Mouse (Mus musculus) urinary bladder, postnatal 10 days (tissue): ENCODE results near the gene Krtap6-5.
"Not testable (repeated sequence)": the region's sequence is repeated elsewhere in the genome, so short reads cannot be mapped to it uniquely, and the experiment has no call there.

Source experiments
- DNase-seq: peaks from one replicate; pipeline ENCODE4 v3.0.0; 2022; ENCODE audit warnings: low spot score

The Krtap6-5 gene

GRCm38 (mm10) chr16:89047783-89048182 lies at the start of gene Krtap6-5:
Gene Krtap6-5, minus strand, starts transcription at chr16:89047883.
- DNase-seq = no peak

GRCm38 (mm10) chr16:89071041-89071440 lies 23.4 kb upstream of the Krtap6-5 start:
- DNase-seq = not testable (repeated sequence)

GRCm38 (mm10) chr16:89063902-89064301 lies 16.2 kb upstream of the Krtap6-5 start, which contains the start of gene 1110025L11Rik:
Gene 1110025L11Rik, minus strand, starts transcription at chr16:89064002.
- DNase-seq = not testable (repeated sequence)

GRCm38 (mm10) chr16:89041372-89041771 lies 6.3 kb downstream of the Krtap6-5 start, which contains the start of gene Gm10228:
Gene Gm10228, minus strand, starts transcription at chr16:89041472.
- DNase-seq = not testable (repeated sequence)

- not testable (repeated sequence) for DNase-seq
Observed at GRCm38 (mm10) chr16:89031399-89031798, 16.3 kb downstream of the Krtap6-5 start, which contains the start of gene Krtap6-1. Gene Krtap6-1, plus strand, starts transcription at chr16:89031699.

GRCm38 (mm10) chr16:89014984-89015383 lies 32.7 kb downstream of the Krtap6-5 start, which contains the start of gene Gm10229:
Gene Gm10229, plus strand, starts transcription at chr16:89015284.
- DNase-seq = not testable (repeated sequence)

- DNase-seq = no peak
Observed at GRCm38 (mm10) chr16:89013973-89014372, 33.7 kb downstream of the Krtap6-5 start.

GRCm38 (mm10) chr16:89010659-89011058 lies 37.0 kb downstream of the Krtap6-5 start, which contains the start of gene Krtap22-2:
Gene Krtap22-2, minus strand, starts transcription at chr16:89010759.
- DNase-seq = no peak
